Mouse (Mus musculus): ENCODE data around the gene Pold4. TPM values are rescaled to one million over a fixed set of nuclear protein-coding genes. Genes with fewer than 3 reads are reported as not detected.
A peak's percentile ranks its signal among the peaks of the same experiment; 100 is the strongest.

Gene Pold4
- total and polyA plus RNA-seq, 3 experiments = 37.1 to 104 (median 66.2) TPM

DNA sequence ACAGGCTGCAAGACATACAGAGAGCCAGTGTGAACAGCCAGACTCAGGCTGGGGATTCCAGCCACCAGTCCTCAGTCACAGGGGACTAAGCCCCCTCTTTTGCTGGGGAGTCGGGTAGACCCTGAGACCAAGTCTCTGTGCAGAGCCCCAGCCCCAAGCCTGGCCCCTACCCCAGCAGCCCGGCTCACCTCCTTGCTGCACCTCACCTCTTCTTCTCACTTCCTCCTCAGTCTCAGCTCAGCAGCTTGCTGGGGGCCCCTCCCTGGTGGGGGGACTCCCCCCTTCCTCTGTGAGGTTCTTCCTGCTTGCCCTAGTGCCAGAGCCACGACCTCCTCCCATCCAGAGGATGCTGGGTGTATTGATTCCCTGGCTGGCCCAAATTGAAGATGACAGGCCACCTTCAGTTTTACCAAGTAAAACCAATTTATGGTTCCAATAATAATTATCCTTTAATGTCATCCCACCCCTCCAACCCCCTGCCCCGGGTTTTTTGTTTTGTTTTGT lies 40.8 kb upstream of the Pold4 start, which contains the start of gene Tbc1d10c:
Gene Tbc1d10c (minus strand): TSS at position 454 of the 504 bp plus-strand sequence.
- no peaks in the 10 kb centered on the region; the same call in 1 of the 2 replicates for H3K27me3 ChIP-seq (ENCODE audit: insufficient read depth, low read length)
- H3K4me3 ChIP-seq (ENCODE audit: low read depth, low read length) = peak within 1 kb of the TSS; percentile 78
- peaks cover 67% of the 10 kb centered on the region for H3K4me1 ChIP-seq (ENCODE audit: insufficient read depth, low read depth, low read length)
- no peak for TF ChIP-seq CTCF (IDR thresholded peaks at IDR 0.05; ENCODE audit: low read depth, low read length)
- no peak for TF ChIP-seq GATA1 (IDR thresholded peaks at IDR 0.05; ENCODE audit: borderline replicate concordance, low read length)
- TF ChIP-seq GATA2 (IDR thresholded peaks at IDR 0.05; ENCODE audit: borderline replicate concordance, low read depth, low read length) = no peak
- TF ChIP-seq POLR2AphosphoS5 (IDR thresholded peaks at IDR 0.05; ENCODE audit: insufficient replicate concordance, low read depth, low read length) = no peak
- no peak for TF ChIP-seq TAL1 (conservative IDR thresholded peaks at IDR 0.05; ENCODE audit: low read depth, low read length)
- peak; percentile 54 for ATAC-seq (ENCODE audit: extremely low read depth, insufficient number of reproducible peaks, low FRiP score, poor library complexity, severe bottlenecking)
- H3K36me3 ChIP-seq (replicated peaks) = peaks cover 70% of the 10 kb centered on the region
- H3K9me3 ChIP-seq (replicated peaks) = no peaks in the 10 kb centered on the region
- peak; percentile 84 for DNase-seq (ENCODE audit: low spot score)

DNA sequence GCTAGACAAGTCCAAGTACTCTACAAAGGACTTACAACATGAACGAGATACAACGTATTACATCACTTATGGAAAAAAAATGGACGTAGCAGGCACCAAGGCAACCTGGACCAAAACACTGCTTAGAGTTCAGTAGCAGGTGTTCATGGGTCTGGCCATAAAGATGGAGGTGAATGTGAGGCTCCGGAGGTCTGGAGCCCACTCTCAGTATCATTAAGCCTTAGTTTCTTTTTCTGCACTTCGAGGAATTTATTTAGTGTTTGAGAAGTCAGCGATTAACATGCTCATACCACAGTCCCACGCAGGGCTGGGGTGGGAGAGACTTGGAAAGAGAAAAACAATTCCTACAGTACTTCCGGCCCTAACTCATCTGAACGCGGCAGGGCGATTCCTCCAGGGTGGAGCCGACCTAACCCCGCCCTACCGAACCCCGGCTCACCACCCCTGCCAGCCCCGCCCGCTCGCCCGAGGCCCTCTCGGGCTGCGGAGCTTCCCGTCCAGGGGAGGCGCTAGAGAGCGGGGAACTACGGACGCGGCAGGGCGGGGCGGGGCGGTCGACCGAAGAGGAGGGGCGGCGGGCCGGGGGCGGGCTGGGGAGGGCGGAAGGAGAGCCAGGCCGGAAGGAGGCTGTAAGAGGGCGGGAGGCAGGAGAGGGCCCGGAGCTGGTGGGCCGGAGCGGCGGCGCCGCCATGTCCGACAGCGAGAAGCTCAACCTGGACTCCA lies 40.0 kb upstream of the Pold4 start, which contains the start of gene Ppp1ca:
Gene Ppp1ca (plus strand): TSS at position 538 of the 723 bp plus-strand sequence.
- TF ChIP-seq POLR2AphosphoS5 (IDR thresholded peaks at IDR 0.05; ENCODE audit: insufficient replicate concordance, low read depth, low read length) (no peak), GATA1 (IDR thresholded peaks at IDR 0.05; ENCODE audit: borderline replicate concordance, low read length) (no peak), TAL1 (conservative IDR thresholded peaks at IDR 0.05; ENCODE audit: low read depth, low read length) (no peak), GATA2 (IDR thresholded peaks at IDR 0.05; ENCODE audit: borderline replicate concordance, low read depth, low read length) (no peak)
- peaks cover 71% of the 10 kb centered on the region for H3K4me1 ChIP-seq (ENCODE audit: insufficient read depth, low read depth, low read length)
- H3K9me3 ChIP-seq (replicated peaks) = no peaks in the 10 kb centered on the region
- peak; percentile 82 for ATAC-seq (ENCODE audit: extremely low read depth, insufficient number of reproducible peaks, low FRiP score, poor library complexity, severe bottlenecking)
- DNase-seq (ENCODE audit: low spot score) = peak; percentile 96
- no peaks in the 10 kb centered on the region; the same call in 1 of the 2 replicates for H3K27me3 ChIP-seq (ENCODE audit: insufficient read depth, low read length)
- H3K4me3 ChIP-seq (ENCODE audit: low read depth, low read length) = peak within 1 kb of the TSS; percentile 78
- peaks cover 70% of the 10 kb centered on the region for H3K36me3 ChIP-seq (replicated peaks)

DNA sequence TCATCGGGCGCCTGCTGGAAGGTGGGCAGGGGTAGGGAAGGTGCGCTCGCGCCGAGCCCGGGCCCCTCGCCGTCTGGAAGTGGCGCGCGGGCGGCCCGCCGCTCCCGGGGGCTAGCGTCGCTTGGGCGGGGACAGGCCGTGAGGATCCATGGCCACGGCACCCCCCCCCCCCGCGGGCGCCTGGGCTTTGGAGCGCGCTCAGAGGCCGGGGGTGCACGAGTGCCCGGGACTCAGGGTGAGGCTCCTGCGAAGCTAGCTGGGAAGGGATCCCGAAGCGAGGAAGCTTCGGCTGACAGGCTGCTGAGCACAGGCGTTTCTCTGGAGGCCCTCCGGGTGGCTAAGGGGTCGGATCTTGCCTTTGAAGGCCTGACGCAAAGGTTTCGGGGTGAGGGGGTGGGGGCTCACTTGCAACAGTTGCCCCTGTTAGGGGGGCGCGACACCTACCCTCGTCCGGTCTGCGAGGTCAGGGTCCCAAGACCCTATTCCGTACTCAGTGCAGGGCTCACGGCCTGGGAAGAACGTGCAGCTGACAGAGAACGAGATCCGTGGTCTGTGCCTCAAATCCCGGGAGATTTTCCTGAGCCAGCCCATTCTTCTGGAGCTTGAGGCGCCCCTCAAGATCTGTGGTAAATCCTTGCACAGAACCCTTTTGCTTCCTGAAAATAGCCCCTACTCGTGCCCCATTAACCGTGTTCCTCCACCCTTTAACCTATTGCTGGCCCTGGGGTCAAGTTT lies 39.3 kb upstream of the Pold4 start:
- Histone ChIP-seq H3K9me3 (replicated peaks) (no peaks in the 10 kb centered on the region), H3K4me3 (ENCODE audit: low read depth, low read length) (peak overlapping the region; percentile 78), H3K36me3 (replicated peaks) (peaks cover 70% of the 10 kb centered on the region), H3K4me1 (ENCODE audit: insufficient read depth, low read depth, low read length) (peaks cover 78% of the 10 kb centered on the region), H3K27me3 (ENCODE audit: insufficient read depth, low read length) (no peaks in the 10 kb centered on the region; the same call in 1 of the 2 replicates)
- DNase-seq (ENCODE audit: low spot score) (peak; percentile 49), ATAC-seq (ENCODE audit: extremely low read depth, insufficient number of reproducible peaks, low FRiP score, poor library complexity, severe bottlenecking) (no peak)
- no peak for TF ChIP-seq CTCF (IDR thresholded peaks at IDR 0.05; ENCODE audit: low read depth, low read length)

DNA sequence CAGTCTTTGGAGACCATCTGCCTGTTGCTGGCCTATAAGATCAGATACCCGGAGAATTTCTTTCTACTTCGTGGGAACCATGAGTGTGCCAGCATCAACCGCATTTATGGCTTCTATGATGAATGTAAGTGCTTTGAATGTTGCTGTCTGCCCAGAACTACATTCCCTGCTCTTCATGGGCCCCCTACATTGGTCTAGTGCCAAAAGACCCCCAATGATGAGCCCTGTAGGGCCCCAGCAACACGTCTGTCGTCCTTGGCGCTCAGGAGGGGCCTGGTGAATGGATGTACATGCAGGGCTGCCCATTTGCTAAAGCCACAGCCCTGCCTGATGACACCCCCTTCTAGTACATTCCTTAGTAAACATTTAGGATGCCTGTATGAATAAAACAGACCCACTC lies 38.6 kb upstream of the Pold4 start:
- Histone ChIP-seq H3K36me3 (replicated peaks) (peaks cover 70% of the 10 kb centered on the region), H3K4me3 (ENCODE audit: low read depth, low read length) (peak overlapping the region; percentile 78), H3K4me1 (ENCODE audit: insufficient read depth, low read depth, low read length) (peaks cover 78% of the 10 kb centered on the region), H3K27me3 (ENCODE audit: insufficient read depth, low read length) (no peaks in the 10 kb centered on the region), H3K9me3 (replicated peaks) (no peaks in the 10 kb centered on the region)
- no peak for DNase-seq (ENCODE audit: low spot score)
- ATAC-seq (ENCODE audit: extremely low read depth, insufficient number of reproducible peaks, low FRiP score, poor library complexity, severe bottlenecking) = no peak
- no peak for TF ChIP-seq CTCF (IDR thresholded peaks at IDR 0.05; ENCODE audit: low read depth, low read length)

DNA sequence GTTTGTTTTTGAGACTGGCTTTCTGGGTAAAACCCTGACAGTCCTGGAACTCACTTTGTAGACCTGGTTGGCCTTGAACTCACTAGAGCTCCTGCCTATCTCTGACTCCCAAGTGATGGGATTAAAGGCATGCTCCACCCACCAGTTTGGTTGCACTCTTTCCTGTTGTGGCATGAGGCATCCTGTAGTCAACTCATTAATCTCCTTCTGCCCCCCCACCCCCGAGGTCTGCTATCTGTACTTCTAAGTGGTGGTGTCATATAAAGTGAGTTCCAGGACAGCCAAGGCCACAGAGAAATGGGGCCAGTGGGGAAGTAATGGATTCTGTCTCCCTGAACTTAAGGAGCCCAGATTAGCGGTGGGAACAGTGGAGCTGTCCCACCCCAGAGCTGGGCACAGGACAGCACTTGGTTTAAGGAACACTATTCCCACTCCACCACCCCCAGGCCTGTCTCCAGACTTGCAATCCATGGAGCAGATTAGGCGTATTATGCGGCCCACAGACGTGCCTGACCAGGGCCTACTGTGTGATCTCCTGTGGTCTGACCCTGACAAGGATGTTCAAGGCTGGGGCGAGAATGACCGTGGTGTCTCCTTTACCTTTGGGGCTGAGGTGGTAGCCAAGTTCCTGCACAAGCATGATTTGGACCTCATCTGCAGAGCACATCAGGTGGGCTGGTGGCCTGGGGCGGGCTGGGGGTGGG lies 37.5 kb upstream of the Pold4 start:
- no peaks in the 10 kb centered on the region for H3K9me3 ChIP-seq (replicated peaks)
- TF ChIP-seq POLR2AphosphoS5 (IDR thresholded peaks at IDR 0.05; ENCODE audit: insufficient replicate concordance, low read depth, low read length) (no peak), GATA2 (IDR thresholded peaks at IDR 0.05; ENCODE audit: borderline replicate concordance, low read depth, low read length) (no peak)
- ATAC-seq (ENCODE audit: extremely low read depth, insufficient number of reproducible peaks, low FRiP score, poor library complexity, severe bottlenecking) = no peak
- peaks cover 71% of the 10 kb centered on the region for H3K36me3 ChIP-seq (replicated peaks)
- H3K27me3 ChIP-seq (ENCODE audit: insufficient read depth, low read length) = no peaks in the 10 kb centered on the region
- no peak for DNase-seq (ENCODE audit: low spot score)
- peaks cover 82% of the 10 kb centered on the region for H3K4me1 ChIP-seq (ENCODE audit: insufficient read depth, low read depth, low read length)
- H3K4me3 ChIP-seq (ENCODE audit: low read depth, low read length) = peak overlapping the region; percentile 40; the same call in 1 of the 2 replicates

DNA sequence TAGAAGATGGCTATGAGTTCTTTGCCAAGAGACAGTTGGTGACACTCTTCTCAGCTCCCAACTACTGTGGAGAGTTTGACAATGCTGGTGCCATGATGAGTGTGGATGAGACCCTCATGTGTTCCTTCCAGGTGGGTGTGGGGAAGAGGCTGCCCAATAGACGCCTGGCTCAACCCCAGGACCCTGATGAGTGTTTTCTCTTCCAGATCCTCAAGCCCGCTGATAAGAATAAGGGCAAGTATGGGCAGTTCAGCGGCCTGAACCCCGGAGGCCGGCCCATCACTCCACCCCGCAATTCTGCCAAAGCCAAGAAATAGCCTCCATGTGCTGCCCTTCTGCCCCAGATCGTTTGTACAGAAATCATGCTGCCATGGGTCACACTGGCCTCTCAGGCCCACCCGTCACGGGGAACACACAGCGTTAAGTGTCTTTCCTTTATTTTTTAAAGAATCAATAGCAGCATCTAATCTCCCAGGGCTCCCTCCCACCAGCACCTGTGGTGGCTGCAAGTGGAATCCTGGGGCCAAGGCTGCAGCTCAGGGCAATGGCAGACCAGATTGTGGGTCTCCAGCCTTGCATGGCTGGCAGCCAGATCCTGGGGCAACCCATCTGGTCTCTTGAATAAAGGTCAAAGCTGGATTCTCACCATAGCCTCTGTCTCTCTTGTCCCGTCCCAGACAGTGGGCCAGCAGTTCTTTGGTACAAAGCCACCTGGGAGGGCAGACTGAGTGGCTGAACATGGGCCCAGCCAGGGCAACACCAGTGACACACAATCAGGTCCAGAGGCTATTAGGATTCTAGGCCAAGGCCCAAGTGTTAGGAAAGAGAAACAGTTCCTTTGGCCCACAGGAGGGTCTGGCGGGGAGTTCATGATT lies 36.7 kb upstream of the Pold4 start:
- Histone ChIP-seq H3K9me3 (replicated peaks) (no peaks in the 10 kb centered on the region), H3K27me3 (ENCODE audit: insufficient read depth, low read length) (no peaks in the 10 kb centered on the region), H3K36me3 (replicated peaks) (peaks cover 73% of the 10 kb centered on the region), H3K4me1 (ENCODE audit: insufficient read depth, low read depth, low read length) (peaks cover 89% of the 10 kb centered on the region), H3K4me3 (ENCODE audit: low read depth, low read length) (no peak overlapping the region)
- DNase-seq (ENCODE audit: low spot score) (no peak), ATAC-seq (ENCODE audit: extremely low read depth, insufficient number of reproducible peaks, low FRiP score, poor library complexity, severe bottlenecking) (no peak)
- TF ChIP-seq TAL1 (conservative IDR thresholded peaks at IDR 0.05; ENCODE audit: low read depth, low read length) (no peak), POLR2AphosphoS5 (IDR thresholded peaks at IDR 0.05; ENCODE audit: insufficient replicate concordance, low read depth, low read length) (no peak; the same call in 1 of the 2 replicates), CTCF (IDR thresholded peaks at IDR 0.05; ENCODE audit: low read depth, low read length) (no peak), GATA2 (IDR thresholded peaks at IDR 0.05; ENCODE audit: borderline replicate concordance, low read depth, low read length) (no peak)

All from G1E (cell line).